Mouse (Mus musculus) layer of hippocampus, adult 6 months (tissue): Measurements from ENCODE around the gene Ankmy1. TPM values are rescaled to one million over a fixed set of nuclear protein-coding genes. Genes with fewer than 3 reads are reported as not detected.
A peak's percentile ranks its signal among the peaks of the same experiment; 100 is the strongest.

Experiments used
- long read RNA-seq, 2 experiments: library from polyadenylated mRNA; unstranded; transcript quantifications; one replicate each; pipeline ENCODE4 v2.0.0; 2019 to 2020
- microRNA-seq: library from miRNA; unstranded; fragments of <30 nt; microRNA quantifications from one replicate; pipeline ENCODE4 v1.2.0, GENCODE M21; 2020
- polyA plus RNA-seq: library from polyadenylated mRNA; unstranded; fragments of <200 nt; fragmentation: Nextera tagmentation; gene quantifications from 2 replicates; pipeline ENCODE4 v1.2.3, GENCODE M21; 2021

Gene Ankmy1
- polyA plus RNA-seq, result 0.05 TPM in 1 of 2 replicates, not detected in the other
- long read RNA-seq, experiment 1, partial matches to known transcripts, result 0 of 2 reads
- long read RNA-seq, experiment 1, other reads (novel, unspliced or antisense), result 2 of 2 reads
- long read RNA-seq, experiment 2, result 0 reads

DNA sequence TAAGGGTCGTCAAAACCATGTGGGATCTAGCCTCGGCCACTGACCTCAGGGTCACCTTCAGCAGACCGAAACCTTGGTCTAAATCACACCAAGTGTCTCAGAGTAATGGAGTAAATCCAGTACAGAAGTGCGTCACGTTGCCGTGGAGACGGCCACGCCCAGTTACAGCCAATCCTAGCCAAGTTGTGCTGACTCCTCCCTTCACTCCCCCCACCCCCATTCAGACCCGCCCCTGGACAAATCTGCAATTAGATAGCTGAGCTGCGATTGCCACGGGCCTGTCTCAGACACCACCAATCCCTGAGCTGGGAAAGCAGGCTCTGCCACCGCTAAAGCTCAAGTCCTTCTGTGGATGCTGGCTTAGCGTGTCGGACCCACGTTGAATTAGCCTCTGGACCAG lies at the start of gene Ankmy1:
Gene Ankmy1 (minus strand): TSS at position 121 of the 400 bp plus-strand sequence.

DNA sequence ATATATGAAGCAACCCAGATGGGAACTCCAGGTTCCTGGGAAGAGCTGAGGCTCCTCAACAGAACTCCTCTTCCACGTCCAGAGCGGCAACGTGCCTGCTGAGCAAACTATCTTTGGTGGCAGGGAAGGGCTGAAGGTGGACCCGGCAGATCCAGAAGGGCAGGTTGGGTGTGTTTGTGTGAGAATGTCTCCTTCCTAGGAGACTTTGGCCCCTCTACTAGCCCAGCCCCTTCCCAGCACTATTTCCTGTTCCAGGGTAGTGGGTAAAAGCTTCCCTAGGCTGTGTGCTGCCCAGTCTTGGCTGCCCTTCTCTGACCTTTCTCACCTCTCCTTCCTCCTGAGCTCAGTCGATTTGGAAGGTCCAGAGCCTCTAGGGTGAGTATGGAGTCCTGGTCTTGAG lies 47.9 kb upstream of the Ankmy1 start, which contains the start of gene Gpr35:
Gene Gpr35 (plus strand): TSS at position 259 of the 400 bp plus-strand sequence.

DNA sequence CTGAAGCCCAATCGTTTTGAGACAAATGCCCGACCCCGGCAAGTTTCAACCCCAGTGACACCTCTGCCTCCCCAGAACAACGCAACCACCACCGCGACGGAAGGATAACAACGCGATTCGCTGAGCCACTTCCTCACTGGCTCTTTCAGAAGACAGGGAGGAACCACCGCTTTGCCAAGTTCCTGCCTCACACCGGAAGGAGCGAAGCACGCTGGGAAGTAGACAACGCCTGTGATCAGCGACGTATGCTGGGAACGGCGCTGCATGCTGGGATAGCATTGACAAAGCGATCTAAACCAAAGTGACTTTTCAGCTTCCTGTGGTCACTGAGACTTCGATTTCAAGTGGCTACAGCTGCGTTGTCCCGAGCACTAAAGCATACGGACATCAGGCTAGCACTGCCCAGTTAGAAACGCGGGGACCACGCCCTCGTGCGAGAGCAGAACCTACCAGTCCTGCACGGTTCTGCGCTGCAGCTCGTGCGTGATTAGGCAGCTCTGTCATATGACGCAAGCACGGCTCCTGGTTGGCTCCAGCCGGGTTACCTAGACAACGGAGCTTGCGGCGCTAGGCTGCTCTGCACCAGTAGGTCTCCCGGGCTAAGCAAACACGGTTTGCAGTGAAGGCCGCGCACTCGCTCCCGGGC lies 31.6 kb upstream of the Ankmy1 start, which contains the start of gene Capn10:
Gene Capn10 (plus strand): TSS at position 195 of the 646 bp plus-strand sequence.

DNA sequence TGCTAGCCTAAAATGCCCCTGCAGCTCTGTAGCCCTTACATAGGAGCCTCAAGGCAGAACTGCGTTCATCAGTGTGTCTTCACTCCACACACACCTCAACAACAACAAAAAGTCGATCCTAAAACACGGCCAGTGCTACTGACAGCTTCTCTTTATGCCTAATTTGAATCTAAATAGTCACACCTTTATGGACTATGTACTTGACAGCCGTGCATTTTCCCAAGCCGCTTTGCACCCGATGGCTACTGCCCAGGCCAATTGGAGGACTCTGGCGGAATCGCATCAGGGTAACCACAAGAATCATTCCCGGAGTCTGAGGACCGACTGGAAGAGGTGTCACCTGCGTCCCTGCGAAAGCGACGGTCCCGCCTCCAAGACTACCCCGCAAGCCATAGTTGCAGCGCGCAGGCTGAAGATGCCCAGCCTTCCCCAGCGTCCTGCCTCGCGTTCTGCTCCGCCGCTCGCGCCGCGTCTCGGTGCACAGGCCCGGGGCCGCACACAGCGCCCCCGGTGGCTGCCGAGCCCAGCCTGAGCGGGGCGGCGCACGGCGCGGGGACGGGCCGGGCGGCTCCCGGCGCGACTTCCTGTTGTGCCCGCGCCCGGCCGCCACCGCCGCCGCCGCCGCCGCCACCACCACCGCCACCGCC lies 7.7 kb upstream of the Ankmy1 start, which contains the start of gene Rnpepl1:
Gene Rnpepl1 (plus strand): TSS at position 545 of the 647 bp plus-strand sequence.

DNA sequence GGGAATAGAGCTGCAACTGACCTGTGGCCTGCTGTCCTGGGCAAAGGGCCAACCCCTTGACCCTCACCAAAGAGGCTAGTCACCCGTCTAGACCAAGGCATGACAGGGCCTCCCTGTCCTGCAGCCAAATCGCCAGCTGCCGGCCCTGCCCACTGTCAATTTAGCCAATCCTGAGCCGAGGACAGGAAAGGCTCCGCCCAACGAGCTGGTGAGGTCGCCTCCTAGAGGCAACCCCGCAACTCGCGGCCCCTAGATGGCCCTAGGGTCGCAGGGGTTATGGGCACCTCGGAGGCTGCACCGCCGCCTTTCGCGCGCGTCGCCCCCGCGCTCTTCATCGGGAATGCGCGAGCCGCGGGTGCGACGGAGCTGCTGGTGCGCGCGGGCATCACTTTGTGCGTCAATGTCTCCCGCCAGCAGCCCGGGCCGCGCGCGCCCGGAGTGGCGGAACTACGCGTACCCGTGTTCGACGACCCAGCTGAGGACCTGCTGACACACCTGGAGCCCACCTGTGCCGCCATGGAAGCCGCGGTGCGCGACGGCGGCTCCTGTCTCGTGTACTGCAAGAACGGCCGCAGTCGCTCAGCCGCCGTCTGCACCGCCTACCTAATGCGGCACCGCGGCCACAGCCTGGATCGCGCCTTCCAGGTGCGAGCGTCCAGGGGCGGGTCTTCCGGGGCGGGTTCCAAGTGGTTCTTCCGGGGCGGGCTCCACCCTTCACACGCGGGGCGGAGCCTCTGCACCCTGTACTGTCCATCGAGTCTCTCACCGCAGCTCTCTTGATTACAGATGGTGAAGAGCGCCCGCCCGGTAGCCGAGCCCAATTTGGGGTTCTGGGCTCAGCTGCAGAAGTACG lies 4.3 kb upstream of the Ankmy1 start, which contains the start of gene Dusp28:
Gene Dusp28 (plus strand): TSS at position 203 of the 853 bp plus-strand sequence.

DNA sequence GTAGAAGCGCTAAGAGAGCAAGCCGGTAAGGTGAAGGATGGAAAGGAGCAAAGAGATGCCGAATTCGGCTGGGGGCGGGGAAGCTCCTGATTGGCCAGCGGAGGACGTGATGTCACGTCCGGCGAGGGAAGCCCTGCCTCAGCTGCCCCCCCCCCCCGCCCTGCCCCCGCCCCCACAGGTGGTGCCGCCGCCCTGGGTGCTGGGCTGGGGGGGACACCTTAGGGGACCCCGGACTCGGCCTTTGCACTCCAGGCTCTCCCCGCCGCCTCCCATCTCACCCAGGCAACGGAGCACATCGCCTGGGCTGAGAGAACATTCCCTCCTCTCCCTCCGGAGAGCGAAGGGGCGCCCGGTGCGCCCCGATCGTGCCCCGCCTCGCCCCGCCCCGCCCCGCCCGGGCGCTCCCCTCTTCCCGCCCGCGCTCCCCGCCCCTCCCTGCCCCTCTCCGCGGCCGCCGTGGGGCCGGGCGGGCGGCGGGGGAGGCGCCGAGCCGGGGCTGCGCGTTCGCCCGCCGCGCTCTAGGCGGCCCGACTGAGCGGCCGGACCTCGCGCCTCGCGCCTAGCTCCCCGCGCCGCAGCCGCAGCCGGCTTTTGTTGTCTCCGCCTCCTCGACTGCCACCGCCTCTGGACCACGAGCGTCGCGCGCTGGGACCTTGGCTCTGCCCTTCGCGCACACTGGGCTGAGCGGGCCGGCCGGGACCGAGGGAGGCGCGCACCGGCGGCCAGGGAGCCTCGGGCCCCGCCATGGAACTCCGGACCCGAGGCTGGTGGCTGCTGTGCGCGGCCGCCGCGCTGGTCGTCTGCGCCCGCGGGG lies 71.3 kb downstream of the Ankmy1 start, which contains the start of gene Gpc1:
Gene Gpc1 (plus strand): TSS at position 458 of the 814 bp plus-strand sequence.

Small RNAs within 50 kb of the gene (microRNA-seq; reads per million reads assigned to microRNA genes)
- 15,347 reads per million, percentile 97 among the genes with 10 or more reads in this experiment for gene Mir149

Other genes with a start within 250 kb of the Ankmy1 start
- 16.3 and 17.8 TPM in 2 replicates for gene Gpc1, start 71.3 kb downstream of the Ankmy1 start, polyA plus RNA-seq
- 32.6 and 36.4 TPM in 2 replicates for gene Dusp28, start 4.1 kb upstream of the Ankmy1 start, polyA plus RNA-seq
- gene Rnpepl1, start 7.9 kb upstream of the Ankmy1 start, polyA plus RNA-seq, result 6.6 and 7.1 TPM in 2 replicates
- 31.4 and 33.6 TPM in 2 replicates for gene Capn10, start 31.5 kb upstream of the Ankmy1 start, polyA plus RNA-seq
- 0.05 and 0.29 TPM in 2 replicates for gene Gpr35, start 48.0 kb upstream of the Ankmy1 start, polyA plus RNA-seq
- not detected in 2 replicates for gene Aqp12, start 103.4 kb upstream of the Ankmy1 start, polyA plus RNA-seq
- 186 and 193 TPM in 2 replicates for gene Kif1a, start 199.0 kb upstream of the Ankmy1 start, polyA plus RNA-seq
- gene Agxt, start 232.3 kb upstream of the Ankmy1 start, polyA plus RNA-seq, result not detected in 2 replicates